Mouse (Mus musculus) CD4-positive, CD25-positive, alpha-beta regulatory T cell, adult 4 months (primary cell): Measurements from ENCODE around the gene Cd7. TPM values are rescaled to one million over a fixed set of nuclear protein-coding genes. Genes with fewer than 3 reads are reported as not detected.
"Not testable (repeated sequence)": the region's sequence is repeated elsewhere in the genome, so short reads cannot be mapped to it uniquely, and the experiment has no call there.

Source experiments
- ATAC-seq: one replicate; pipeline ENCODE4 v1.8.0; 2017
- polyA plus RNA-seq, 2 experiments: library from polyadenylated mRNA; unstranded; fragments of 100-300 nt; shearing (Covaris generic); gene quantifications; one replicate each; pipeline ENCODE4 v1.2.1; 2017

Gene Cd7
- polyA plus RNA-seq, 2 experiments from 2014 or later = 79.5 to 90.2 TPM

DNA sequence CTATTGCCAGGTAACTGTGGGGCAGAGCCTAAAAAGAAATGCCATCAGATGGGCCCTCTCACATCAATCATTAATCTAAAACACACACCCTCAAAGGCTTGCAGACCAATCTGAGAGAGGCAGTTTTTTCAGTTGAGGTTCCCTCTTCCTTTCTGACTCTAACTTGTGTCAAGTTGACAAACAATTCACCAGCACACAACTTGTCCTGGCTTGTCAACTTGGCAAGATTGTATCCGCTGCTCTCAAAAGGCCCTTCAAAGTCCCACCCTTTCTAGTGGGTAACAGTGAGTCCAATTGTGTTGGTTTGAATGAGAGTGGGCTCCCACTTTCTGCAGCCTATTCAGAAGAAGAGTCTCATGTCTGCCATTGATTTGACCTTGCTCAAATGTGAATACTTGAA is 6.1 kb upstream of the Cd7 start:
- no peak for ATAC-seq

DNA sequence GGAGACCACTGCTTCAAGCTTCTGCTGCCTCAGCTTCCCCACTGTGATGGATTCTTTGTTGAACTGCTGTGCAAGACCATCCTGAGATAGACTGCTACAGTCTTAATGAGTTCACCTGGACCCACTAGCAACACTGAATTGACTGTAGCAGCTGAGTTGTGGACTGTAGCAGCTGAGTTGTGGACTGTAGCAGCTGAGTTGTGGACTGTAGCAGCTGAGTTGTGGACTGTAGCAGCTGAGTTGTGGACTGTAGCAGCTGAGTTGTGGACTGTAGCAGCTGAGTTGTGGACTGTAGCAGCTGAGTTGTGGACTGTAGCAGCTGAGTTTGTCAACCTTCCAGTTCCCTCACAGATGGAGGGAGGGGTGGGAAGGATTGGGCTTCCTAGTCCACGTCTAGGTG is 3.8 kb upstream of the Cd7 start:
- not testable (repeated sequence) for ATAC-seq

GRCm38 (mm10) chr11:121042480-121042879 is 3.3 kb upstream of the Cd7 start:
- no peak for ATAC-seq

- ATAC-seq = no peak
Measured at GRCm38 (mm10) chr11:121041636-121042035, 2.4 kb upstream of the Cd7 start.

GRCm38 (mm10) chr11:121041212-121041611 is 2.0 kb upstream of the Cd7 start:
- peak; percentile 50 for ATAC-seq

DNA sequence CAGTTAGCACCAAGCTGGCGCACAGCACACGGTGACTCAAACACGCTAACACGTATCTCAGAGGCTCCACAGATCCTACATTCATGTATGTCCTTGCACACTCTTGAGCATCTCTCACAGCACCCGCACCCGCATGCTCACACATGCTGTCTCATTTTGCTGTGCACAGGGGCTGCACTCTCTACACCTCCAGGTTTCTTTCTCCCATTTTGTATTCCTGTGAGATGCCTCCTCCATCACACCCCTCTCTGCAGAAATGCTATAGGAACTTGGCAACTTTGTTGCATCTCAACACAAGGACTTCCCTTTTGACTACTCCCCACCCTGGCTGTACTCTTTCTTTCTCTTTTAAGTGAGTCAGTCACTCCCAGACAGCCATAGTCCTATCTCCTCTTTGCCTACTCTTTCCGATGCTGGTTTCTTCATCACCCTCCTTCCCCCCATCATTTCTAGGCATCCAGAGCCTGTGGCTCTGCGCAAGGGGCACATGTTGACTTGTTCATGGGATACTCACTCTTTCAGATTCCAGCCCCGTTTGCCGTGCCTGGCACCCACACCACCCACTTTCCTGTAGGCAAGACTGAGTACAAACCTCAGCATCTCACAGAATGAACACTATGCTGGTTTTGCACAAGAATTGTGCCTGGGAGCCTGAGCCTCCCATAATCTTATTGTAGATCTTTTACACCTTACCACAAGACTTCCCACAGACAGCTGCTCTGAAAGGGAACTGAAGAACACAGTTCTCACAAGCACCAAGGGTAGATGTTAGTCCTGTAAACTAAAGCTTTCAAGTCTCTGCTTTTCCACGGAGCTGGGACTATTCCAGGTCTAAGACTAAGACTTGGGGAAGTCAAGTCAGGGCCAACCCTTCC is 615 bp downstream of the Cd7 start:
- peak; percentile 62 for ATAC-seq

- no peak for ATAC-seq
Measured at GRCm38 (mm10) chr11:121033118-121033517, 6.1 kb downstream of the Cd7 start.

- no peak for ATAC-seq
Measured at GRCm38 (mm10) chr11:121027259-121027658, 12.0 kb downstream of the Cd7 start.

DNA sequence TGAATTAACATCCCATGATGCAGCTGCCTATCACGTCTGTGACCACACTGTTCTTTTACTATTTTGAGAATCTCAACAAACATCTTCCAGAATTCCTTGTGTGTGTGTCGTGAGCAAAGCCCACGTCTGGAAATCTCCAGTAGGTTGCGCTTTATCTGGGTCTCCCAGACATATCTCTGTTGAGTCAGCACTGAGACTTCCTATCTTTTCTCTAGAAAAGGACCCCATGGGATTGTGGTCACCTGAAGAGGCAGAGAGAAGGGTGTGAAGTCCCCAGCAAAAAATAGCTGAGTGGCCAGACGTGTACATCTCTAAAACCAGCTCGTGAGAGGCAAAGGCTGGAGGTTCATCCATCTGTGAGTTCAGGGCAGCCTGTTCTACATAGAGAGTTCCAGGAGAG is 15.1 kb downstream of the Cd7 start:
- no peak for ATAC-seq

DNA sequence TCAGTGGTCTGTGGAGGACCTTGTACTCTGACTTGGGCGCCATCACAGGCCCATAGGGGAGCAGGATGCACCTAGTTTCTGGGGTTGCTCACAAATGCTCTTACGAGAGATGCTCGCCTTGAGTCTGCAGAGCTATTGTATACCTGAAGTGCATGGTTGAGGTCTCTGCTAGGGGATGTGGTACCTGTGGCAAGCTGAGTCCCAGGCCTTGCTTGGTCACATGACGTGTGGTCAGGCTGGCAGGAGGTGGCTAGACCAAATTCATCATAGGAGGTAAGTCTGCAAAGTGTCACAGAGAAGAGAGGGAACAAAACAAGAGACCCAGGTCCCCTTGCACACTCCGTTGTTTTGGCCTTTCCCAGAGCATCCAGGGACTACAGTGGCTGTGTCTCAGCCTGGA is 19.7 kb downstream of the Cd7 start:
- no peak for ATAC-seq

DNA sequence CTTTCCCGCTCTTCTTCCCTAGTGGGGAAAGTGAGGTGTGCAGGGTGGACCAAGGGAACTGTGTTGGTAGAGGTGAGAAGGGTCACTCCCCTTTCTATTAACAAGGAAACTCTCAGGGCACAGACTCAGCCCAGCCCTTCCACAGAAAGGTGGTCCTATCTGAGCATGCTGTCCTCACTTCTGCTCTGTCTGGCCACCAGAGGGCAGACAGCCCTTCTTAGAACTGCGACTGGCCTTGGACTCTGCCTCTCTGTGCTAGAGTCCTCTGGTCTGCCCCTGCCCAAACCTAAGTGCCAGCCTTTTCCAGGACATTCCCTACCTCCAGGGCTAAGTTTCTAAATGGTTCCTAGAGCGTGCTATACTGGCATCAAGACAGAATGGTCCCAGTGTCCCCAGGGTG is 21.5 kb downstream of the Cd7 start:
- no peak for ATAC-seq

GRCm38 (mm10) chr11:121015472-121015871 is 23.7 kb downstream of the Cd7 start:
- ATAC-seq = no peak

DNA sequence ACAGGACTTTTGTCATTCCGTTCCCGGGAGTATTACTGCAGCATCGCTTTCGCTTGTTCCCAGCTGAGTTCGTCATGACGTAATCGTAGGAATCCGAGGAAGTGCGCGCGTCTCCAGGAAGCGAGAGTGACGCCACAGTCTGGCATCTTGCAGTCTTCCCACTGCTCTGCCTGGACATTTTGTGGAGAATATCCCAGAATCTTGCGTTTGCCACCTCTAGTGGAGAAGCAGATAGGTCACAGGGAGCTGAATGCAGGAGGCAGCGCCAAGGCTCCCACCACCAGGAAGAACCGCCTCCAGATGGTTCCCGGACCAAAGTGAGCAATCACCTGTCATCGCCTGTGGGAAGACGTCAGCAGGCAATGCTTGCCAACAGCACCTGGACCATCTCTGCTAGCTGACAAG is 24.3 kb downstream of the Cd7 start:
- ATAC-seq = no peak

- no peak for ATAC-seq
Measured at GRCm38 (mm10) chr11:121013656-121014055, 25.6 kb downstream of the Cd7 start.

DNA sequence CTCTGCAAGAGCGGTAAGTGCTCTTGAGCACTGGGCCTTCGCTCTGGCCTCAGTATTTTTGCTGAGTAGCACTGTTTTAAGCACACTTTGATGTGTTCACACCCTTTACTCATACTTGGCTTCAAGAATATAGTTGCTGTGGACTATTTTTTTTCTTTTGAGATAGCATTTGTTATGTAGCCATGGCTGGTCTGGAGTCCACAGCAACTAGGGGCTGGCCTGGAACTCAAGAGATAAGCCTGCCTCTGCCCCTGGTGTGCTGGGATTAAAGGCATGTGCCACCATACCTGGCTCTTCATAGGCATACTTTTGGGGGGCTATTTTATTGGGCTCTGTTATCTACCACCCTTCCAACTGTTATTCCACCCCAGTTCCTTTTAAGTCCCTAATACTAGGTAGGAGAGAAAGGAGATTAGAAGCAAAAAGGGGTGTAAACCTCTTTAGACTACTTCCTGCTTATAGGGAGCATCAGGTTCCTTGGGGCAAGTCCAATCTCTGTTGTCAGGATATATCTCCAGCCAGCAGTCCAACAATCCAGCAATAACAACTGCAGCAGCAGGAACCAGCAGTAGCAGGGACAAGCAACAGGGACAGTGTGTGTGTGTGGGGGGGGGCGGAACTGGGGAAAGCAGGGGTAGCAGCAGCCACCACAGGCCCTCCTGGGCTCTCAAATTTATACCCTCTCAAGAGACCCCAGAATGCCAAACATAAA is 29.0 kb downstream of the Cd7 start:
- ATAC-seq = no peak

GRCm38 (mm10) chr11:121006184-121006583 is 33.0 kb downstream of the Cd7 start:
- ATAC-seq = no peak

DNA sequence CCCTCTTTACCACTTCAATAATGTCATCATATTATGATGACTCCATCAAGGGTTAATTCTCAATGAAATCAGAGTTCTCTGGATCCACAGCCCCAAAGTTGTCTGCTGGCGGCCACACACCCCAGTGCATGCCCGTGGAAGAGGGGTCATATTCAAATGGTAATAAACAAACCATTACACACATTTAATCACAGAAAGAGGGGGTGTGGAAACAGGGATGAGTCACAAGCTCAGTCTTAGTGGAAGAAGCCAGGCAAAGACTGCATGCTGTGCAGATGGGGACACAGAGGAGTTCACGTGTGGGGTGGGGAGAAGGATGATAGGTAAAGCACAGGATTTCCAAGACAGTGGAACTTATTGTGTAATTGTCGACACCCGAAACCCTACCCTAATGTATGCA is 34.9 kb downstream of the Cd7 start:
- ATAC-seq = no peak

DNA sequence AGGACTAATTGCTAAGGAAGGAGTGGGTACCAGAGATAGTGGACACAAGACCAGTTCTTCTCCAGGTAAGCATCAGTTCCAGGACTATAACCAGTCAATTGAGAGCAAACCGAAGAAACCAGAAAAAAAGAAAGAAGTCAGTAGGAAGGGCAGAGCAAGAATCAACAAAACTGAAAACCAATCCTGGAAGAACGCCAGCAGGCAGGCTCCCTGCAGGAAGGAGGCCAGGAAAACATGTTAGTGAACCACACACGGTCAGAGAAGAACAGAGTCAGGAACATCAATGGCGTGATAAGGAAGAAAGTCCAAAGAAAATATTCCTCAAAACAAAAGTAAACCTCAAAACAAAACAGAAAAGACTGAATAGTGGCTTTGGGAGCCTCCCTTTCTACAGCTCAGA is 37.3 kb downstream of the Cd7 start:
- ATAC-seq = no peak

- ATAC-seq = no peak
Measured at GRCm38 (mm10) chr11:120994741-120995140, 44.5 kb downstream of the Cd7 start.

DNA sequence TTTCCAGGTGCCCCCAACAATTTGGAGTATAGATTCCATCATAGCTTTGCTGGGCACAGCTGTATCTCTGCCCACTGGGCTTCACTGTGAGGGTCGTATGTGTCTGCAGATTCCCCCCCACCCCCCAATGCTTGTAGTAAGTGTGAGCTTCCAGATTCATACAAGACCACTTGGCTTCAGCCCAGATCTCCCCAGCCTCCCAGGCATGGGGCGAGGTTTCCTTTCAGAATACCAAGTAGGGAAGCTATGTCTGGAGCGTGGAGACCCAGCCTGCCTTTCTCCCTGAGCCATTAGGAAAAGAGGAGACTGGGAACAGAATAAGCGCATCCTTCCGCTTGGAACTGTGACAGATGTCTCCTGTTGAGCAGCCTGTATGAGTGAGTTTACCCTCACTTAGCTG is 45.6 kb downstream of the Cd7 start:
- ATAC-seq = no peak

DNA sequence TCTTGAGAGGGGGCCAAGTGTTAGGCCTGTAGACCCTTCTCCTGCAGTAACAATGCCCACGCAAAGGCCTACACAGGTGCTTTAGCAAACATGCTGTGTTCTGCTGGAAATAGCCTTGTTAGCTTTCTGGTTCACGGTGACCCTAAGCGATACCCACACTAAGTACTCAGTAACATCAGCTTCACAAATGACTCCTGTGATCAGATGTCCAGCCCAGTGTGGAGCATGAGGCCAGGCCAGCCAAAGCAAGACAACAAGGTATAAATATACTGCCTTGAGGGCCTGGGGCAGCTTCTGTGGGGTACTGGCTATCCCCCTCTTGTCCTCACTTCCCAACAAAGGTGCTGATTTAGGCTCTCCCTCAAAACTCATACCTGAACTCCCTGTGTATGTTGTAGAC is 46.1 kb downstream of the Cd7 start:
- no peak for ATAC-seq

DNA sequence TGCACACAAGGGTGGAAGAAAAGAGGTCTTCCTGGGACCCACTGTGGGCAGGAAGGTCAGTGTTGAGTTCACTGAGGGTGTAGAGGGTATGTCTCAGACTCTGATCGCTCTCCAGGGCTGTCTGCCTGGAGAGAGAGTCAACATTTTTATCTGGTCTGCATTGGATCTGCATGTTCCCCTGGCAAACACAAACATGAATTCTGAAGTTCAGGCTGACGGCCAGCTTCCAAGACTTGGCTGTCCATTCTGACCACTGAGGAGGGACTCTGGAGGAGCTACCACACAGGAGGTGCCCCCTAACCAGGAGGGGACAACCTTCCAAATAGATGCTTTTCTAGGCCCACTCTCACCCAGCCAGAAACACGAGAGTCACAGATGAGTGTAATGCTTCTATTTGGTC is 47.4 kb downstream of the Cd7 start:
- no peak for ATAC-seq

DNA sequence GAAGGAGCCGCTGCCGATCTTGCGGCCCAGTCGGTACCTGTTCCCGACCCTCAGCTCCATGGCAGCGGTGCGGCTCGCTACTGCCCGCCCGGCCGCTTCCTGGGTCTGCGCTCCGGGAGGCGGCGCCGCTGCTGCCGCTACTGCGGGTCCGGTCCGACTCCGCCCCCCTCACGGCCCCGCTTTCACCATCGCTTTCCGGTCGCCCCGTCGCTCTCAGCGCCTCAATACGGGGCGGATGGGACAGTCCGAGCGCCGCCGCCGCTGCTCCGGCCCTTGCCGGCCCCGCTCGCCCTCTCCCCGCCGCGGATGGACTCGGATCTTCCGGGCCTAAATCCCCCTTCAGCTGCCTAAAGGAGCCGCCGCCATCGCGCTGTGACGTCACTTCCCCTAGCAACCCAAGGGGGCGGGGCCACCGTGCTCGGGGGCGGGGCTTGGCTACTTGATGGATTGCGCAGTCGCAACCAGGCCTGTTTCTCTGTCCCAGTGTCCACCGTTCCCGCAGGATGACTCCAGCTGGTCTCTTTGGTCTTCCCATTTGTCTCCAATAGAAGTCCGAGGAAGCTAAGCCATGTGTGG is 48.2 kb downstream of the Cd7 start, which contains the start of gene Csnk1d:
TSS of gene Csnk1d (minus strand) at position 380 of the 576 bp plus-strand sequence.
- peak; percentile 83 for ATAC-seq
